Mouse (Mus musculus) myocyte (in vitro differentiated cells): ENCODE data around the gene Mepce. TPM values are rescaled to one million over a fixed set of nuclear protein-coding genes. Genes with fewer than 3 reads are reported as not detected.

ENCODE experiments used
- H3K27me3 ChIP-seq: one replicate; pipeline ENCODE4 v1.6.1; 2011; ENCODE audit not compliant: control insufficient read depth, insufficient read depth, insufficient read length
- H3K36me3 ChIP-seq: one replicate; pipeline ENCODE4 v1.6.1; 2011; ENCODE audit not compliant: control insufficient read depth, insufficient read depth
- H3K4me2 ChIP-seq: one replicate; pipeline ENCODE4 v1.6.1; 2011; ENCODE audit warnings: low read depth, control low read depth
- H3K4me3 ChIP-seq: one replicate; pipeline ENCODE4 v1.5.1; 2011; ENCODE audit warnings: mild to moderate bottlenecking, control low read depth, moderate library complexity
- H3K79me2 ChIP-seq: one replicate; pipeline ENCODE4 v1.6.1; 2011; ENCODE audit not compliant: control insufficient read depth, insufficient read depth
- H3ac ChIP-seq: one replicate; pipeline ENCODE4 v1.6.1; 2011; ENCODE audit not compliant: control insufficient read depth, insufficient read length
- CEBPB ChIP-seq: IDR thresholded peaks from 2 replicates; pipeline ENCODE4 v1.6.1; 2011; ENCODE audit warnings: mild to moderate bottlenecking, moderate library complexity; ENCODE audit not compliant: poor library complexity, insufficient read depth, severe bottlenecking
- E2F4 ChIP-seq: IDR thresholded peaks from one replicate; pipeline ENCODE4 v1.6.1; 2011; ENCODE audit warnings: mild to moderate bottlenecking, control low read depth, moderate library complexity; ENCODE audit not compliant: insufficient read depth
- MAX ChIP-seq: IDR thresholded peaks from one replicate; pipeline ENCODE4 v1.6.1; 2011; ENCODE audit warnings: low read depth, mild to moderate bottlenecking, control low read depth
- MYOD1 ChIP-seq, 3 experiments: IDR thresholded peaks; one replicate each; pipeline ENCODE4 v1.6.1; 2011; ENCODE audit warnings: control low read depth in 2 of 3, low read depth in 2 of 3, mild to moderate bottlenecking in 2 of 3, moderate library complexity in 1 of 3; ENCODE audit not compliant: insufficient read length in 2 of 3, control insufficient read depth in 1 of 3
- MYOG ChIP-seq, 3 experiments: IDR thresholded peaks; one replicate each; pipeline ENCODE4 v1.6.1; 2011; ENCODE audit warnings: control low read depth in 2 of 3, low read depth in 2 of 3, mild to moderate bottlenecking in 2 of 3; ENCODE audit not compliant: insufficient read length in 2 of 3, control insufficient read depth in 1 of 3, insufficient read depth in 1 of 3
- POLR2A ChIP-seq: IDR thresholded peaks from one replicate; pipeline ENCODE4 v1.6.1; 2011; ENCODE audit warnings: low read depth, mild to moderate bottlenecking, control low read depth, moderate library complexity; ENCODE audit not compliant: insufficient read length
- POLR2AphosphoS2 ChIP-seq: IDR thresholded peaks from one replicate; pipeline ENCODE4 v1.6.1; 2011; ENCODE audit warnings: low read depth, control low read depth; ENCODE audit not compliant: insufficient read length
- REST ChIP-seq: IDR thresholded peaks from one replicate; pipeline ENCODE4 v1.6.1; 2011; ENCODE audit warnings: mild to moderate bottlenecking, control low read depth, moderate library complexity; ENCODE audit not compliant: insufficient read depth, insufficient read length
- SRF ChIP-seq: IDR thresholded peaks from one replicate; pipeline ENCODE4 v1.6.1; 2011; ENCODE audit warnings: low read depth; ENCODE audit not compliant: control insufficient read depth, insufficient read length
- TCF12 ChIP-seq: IDR thresholded peaks from one replicate; pipeline ENCODE4 v1.6.1; 2011; ENCODE audit warnings: mild to moderate bottlenecking, control low read depth; ENCODE audit not compliant: poor library complexity, insufficient read depth, severe bottlenecking
- TCF3 ChIP-seq: IDR thresholded peaks from one replicate; pipeline ENCODE4 v1.6.1; 2011; ENCODE audit warnings: low read depth, control low read depth; ENCODE audit not compliant: insufficient read length
- USF1 ChIP-seq: IDR thresholded peaks from one replicate; pipeline ENCODE4 v1.6.1; 2011; ENCODE audit warnings: low read depth, mild to moderate bottlenecking, control low read depth, moderate library complexity
- polyA plus RNA-seq: library from polyadenylated mRNA; unstranded; fragments of >200 nt; fragmentation: generic; extraction: Trizol; gene quantifications from one replicate; pipeline ENCODE4 v1.2.1, GENCODE M21; 2012; ENCODE audit warnings: missing spikeins

The Mepce gene
- polyA plus RNA-seq, 1 experiment, result 34.4 TPM

DNA sequence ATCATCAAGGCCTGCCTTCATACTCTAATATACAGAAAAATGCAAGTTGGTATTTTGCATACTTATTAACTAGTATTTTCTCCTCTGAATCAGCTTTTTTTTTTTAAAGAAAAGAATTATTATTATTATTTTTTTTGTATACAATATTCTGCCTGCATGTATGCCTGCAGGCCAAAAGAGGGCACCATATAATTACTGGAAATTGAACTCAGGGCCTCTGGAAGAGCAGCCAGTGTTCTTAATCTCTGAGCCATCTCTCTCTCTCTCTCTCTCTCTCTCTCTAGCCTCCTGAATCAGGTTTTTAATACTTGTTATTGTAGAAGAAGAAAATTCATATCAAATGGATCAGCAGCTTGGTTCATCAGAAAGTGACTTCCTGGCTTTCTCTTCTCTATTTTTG, 4.1 kb upstream of the Mepce start:
- TF ChIP-seq SRF (no peak), MYOD1 (IDR thresholded peaks at IDR 0.05; ENCODE audit: control insufficient read depth in 1 of 3, insufficient read length in 2 of 3, low read depth in 2 of 3) (no peak), TCF12 (no peak), POLR2A (no peak), TCF3 (no peak), POLR2AphosphoS2 (no peak), MYOG (IDR thresholded peaks at IDR 0.05; ENCODE audit: control insufficient read depth in 1 of 3, insufficient read depth in 1 of 3, insufficient read length in 2 of 3, low read depth in 2 of 3) (no peak), USF1 (no peak), E2F4 (no peak), MAX (no peak), REST (no peak), CEBPB (no peak)
- Histone ChIP-seq H3K4me2 (no peak overlapping the region), H3K79me2 (no peaks in the 10 kb centered on the region)

DNA sequence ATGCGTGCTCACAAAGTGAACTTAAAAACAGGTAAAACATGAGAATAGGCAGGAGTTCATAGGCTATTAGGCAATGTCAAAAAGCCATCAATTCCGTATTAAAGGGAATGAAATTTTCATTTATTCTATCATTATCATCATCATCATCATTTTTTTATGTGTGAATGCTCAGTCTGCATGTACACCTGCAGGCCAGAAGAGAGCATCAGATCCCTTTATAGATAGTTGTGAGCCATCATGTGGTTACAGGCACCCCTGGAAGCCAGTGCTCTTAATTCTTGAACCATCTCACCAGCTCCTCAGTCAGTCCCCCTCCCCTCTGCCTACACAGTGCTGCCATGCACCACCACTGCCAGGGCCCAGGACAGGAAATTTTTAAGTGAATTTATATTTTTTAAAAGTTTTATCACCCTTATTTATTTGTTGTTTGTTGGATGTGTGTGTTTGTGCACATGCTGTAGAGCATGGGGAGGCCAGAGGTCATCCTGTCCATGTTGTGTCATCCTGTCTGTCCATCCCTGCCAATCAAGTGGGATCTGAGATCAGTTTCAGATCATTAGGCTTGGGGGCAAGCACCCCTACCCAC, 1.6 kb upstream of the Mepce start:
- Histone ChIP-seq H3K36me3 (no peaks in the 10 kb centered on the region), H3K4me3 (no peak overlapping the region), H3K27me3 (no peaks in the 10 kb centered on the region), H3K79me2 (peaks cover 15% of the 10 kb centered on the region), H3K4me2 (no peak overlapping the region), H3ac (no peak overlapping the region)
- TF ChIP-seq MYOG (IDR thresholded peaks at IDR 0.05; ENCODE audit: control insufficient read depth in 1 of 3, insufficient read depth in 1 of 3, insufficient read length in 2 of 3, low read depth in 2 of 3) (no peak), SRF (no peak), E2F4 (no peak), POLR2AphosphoS2 (no peak), TCF3 (no peak), CEBPB (no peak), POLR2A (no peak), REST (no peak), MYOD1 (IDR thresholded peaks at IDR 0.05; ENCODE audit: control insufficient read depth in 1 of 3, insufficient read length in 2 of 3, low read depth in 2 of 3) (no peak), USF1 (no peak), MAX (no peak), TCF12 (no peak)

More for the DNA sequence above, 4.1 kb upstream of the Mepce start:
- no peak overlapping the region for H3ac ChIP-seq
- no peaks in the 10 kb centered on the region for H3K27me3 ChIP-seq
- no peaks in the 10 kb centered on the region for H3K36me3 ChIP-seq
- no peak overlapping the region for H3K4me3 ChIP-seq

DNA sequence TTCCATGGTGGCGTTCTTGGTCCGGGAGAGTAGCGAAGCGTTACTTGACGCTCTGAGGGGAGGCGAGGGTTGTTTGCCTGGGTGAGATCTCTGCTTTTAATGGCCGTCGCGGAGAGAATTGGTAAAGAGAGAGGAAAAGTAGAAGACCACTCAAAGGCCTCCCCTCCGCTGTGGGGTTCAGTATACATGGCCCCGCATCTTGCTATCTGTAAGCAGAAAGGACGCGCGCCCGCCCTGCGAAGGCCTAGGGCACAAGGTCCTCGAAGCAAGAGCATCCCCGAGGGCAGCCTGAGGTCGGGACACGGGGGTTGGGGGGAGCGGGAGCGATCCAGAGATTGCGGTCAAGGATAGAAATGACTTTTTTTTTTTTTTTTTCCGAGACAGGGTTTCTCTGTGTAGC, 716 bp upstream of the Mepce start:
- H3K4me3 ChIP-seq, result peak overlapping the region; percentile 79
- no peak for TF ChIP-seq SRF
- TF ChIP-seq MAX, result no peak
- no peak for TF ChIP-seq USF1
- TF ChIP-seq REST, result no peak
- TF ChIP-seq CEBPB, result no peak
- H3K36me3 ChIP-seq, result peaks cover 3% of the 10 kb centered on the region

DNA sequence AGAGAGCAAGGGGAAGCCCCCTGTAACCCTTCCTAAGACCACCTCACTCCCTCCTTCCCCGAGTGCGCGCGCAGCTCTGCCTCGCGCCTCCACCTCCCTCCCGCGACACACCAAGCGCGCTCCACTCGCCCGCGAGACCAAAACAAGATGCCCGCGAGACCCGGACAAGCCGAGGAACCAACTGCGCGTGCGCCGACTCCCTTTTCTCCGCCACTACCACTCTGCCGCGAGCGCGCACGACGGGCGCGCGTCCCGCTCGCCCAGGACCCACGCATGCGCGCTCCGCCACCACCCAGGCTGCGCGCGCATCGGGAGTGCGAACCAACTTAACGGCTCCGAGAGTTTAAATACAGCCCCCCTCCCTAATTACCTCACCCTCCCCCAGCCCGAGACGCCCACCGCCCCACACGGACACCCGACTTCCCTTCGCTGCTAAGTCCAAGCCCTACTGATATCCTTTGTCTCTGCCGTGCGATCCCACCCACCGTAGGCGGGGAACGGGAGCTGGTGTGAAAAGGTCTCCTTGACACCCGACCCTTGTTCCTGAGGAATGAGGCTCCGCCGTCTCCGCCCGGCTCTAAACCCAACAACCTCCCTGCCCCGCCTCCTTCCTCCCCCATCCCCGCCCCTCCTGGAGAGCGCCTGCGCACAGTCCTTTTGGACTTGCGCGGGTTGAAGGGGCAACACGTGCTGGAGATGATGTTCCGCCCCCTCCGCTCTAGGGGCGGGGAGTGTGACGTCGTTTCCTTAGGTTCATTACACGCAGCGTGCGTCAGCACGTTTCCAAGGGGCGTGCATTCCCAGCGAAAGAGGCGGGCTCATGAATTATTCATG, 1.1 kb downstream of the Mepce start:
- H3ac ChIP-seq, result peak overlapping the region; percentile 99

More for the DNA sequence above, 716 bp upstream of the Mepce start:
- Histone ChIP-seq H3ac (no peak overlapping the region), H3K79me2 (peaks cover 23% of the 10 kb centered on the region), H3K27me3 (no peaks in the 10 kb centered on the region), H3K4me2 (no peak overlapping the region)

More for the DNA sequence above, 1.1 kb downstream of the Mepce start:
- no peak for TF ChIP-seq REST
- no peak for TF ChIP-seq MYOG (IDR thresholded peaks at IDR 0.05; ENCODE audit: control insufficient read depth in 1 of 3, insufficient read depth in 1 of 3, insufficient read length in 2 of 3, low read depth in 2 of 3)
- peak; percentile 91 for TF ChIP-seq POLR2AphosphoS2
- TF ChIP-seq POLR2A, result peak; percentile 84
- TF ChIP-seq USF1, result peak; percentile 88
- TF ChIP-seq TCF12, result no peak
- TF ChIP-seq MYOD1 (IDR thresholded peaks at IDR 0.05; ENCODE audit: control insufficient read depth in 1 of 3, insufficient read length in 2 of 3, low read depth in 2 of 3), result peak in 1 of 3 experiments; percentile 9
- TF ChIP-seq MAX, result peak; percentile 71
- H3K36me3 ChIP-seq, result peaks cover 13% of the 10 kb centered on the region
- H3K27me3 ChIP-seq, result no peaks in the 10 kb centered on the region
- H3K4me2 ChIP-seq, result peak overlapping the region; percentile 56
- peak overlapping the region; percentile 79 for H3K4me3 ChIP-seq
- H3K79me2 ChIP-seq, result peaks cover 24% of the 10 kb centered on the region
